Comparison of ENCODE assay signal across 16 mouse cellular contexts in genomic region chr15:22548711-22549271, GRCm38 (mm10). TPM values are rescaled to one million over a fixed set of nuclear protein-coding genes. Genes with fewer than 3 reads are reported as not detected.
DNase-seq lines count a peak whose midpoint lies in the region; ATAC-seq and TF ChIP-seq lines count a peak whose summit lies in the region.
"Had no signal": no experiment of that assay in that cellular context is flagged by ENCODE, and none has a peak within 500 bp of the region (broad histone marks: within the 10 kb centered on the region; RNA-seq: fewer than 3 reads in every experiment).

Gene Cdh18, plus strand, starts transcription at chr15:22549022.

- TF ChIP-seq POLR2A in brain, embryonic 14.5 days (IDR thresholded peaks at IDR 0.05; ENCODE audit: borderline replicate concordance, extremely low read depth, insufficient read depth, insufficient read length, poor library complexity, severe bottlenecking): no peak

- intact Hi-C loops in heart, postnatal 10 days (cut with DNase I): no loop called here

- H3K4me1 ChIP-seq in hindbrain, embryonic 15.5 days (replicated peaks): no peaks in the 10 kb centered on the region
- no peaks in the 10 kb centered on the region for H3K4me1 ChIP-seq in midbrain, embryonic 13.5 days (replicated peaks)
- H3K4me1 ChIP-seq: heart, embryonic 15.5 days; limb, embryonic 12.5 days had no signal

- peak; percentile 45; the same call in 1 of the 2 replicates for ATAC-seq in hindbrain, embryonic 15.5 days (ENCODE audit: low FRiP score, low read depth)
- 0 out of 2 replicates have a peak, but pooled peaks have one; percentile 48 for ATAC-seq in midbrain, embryonic 13.5 days
- ATAC-seq: CD4-positive, CD25-positive, alpha-beta regulatory T cell, adult 4 months had no signal

- WGBS in hindbrain, embryonic 15.5 days: 45% methylated on average over 5 of the region's 5 CpGs
- 39% methylated on average over 5 of the region's 5 CpGs for WGBS in midbrain, embryonic 13.5 days

- no peak for DNase-seq in layer of hippocampus, adult 18-20 months (ENCODE audit: low spot score in 2 of 2)
- DNase-seq in layer of hippocampus, adult 11-12 months (ENCODE audit: low spot score): no peak
- DNase-seq in brain, embryonic 14.5 days (ENCODE audit: low read depth): peak; percentile 38
- DNase-seq in adrenal gland, adult (ENCODE audit: inconsistent age in 2 of 2, low spot score in 1 of 2): no peak
- no peak for DNase-seq in heart, postnatal 10 days
- DNase-seq: adrenal gland, postnatal 36 days; cerebellum, adult 18-20 months; heart, adult 11 months; thymus, postnatal 25 days had no signal

- no peaks in the 10 kb centered on the region for H3K9me3 ChIP-seq in hindbrain, embryonic 15.5 days
- no peaks in the 10 kb centered on the region for H3K9me3 ChIP-seq in midbrain, embryonic 13.5 days
- H3K9me3 ChIP-seq: heart, embryonic 15.5 days; limb, embryonic 12.5 days had no signal

- peak within 1 kb of the TSS; percentile 18 for H3K4me3 ChIP-seq in hindbrain, embryonic 15.5 days
- no peak within 1 kb of the TSS for H3K4me3 ChIP-seq in midbrain, embryonic 13.5 days (replicated peaks)
- H3K4me3 ChIP-seq: heart, embryonic 15.5 days; limb, embryonic 12.5 days had no signal

- TF ChIP-seq CTCF in brain, embryonic 14.5 days (IDR thresholded peaks at IDR 0.05; ENCODE audit: borderline replicate concordance, extremely low read depth, insufficient read depth, insufficient read length): no peak

- H3K27me3 ChIP-seq in hindbrain, embryonic 15.5 days: no peaks in the 10 kb centered on the region
- no peaks in the 10 kb centered on the region for H3K27me3 ChIP-seq in midbrain, embryonic 13.5 days
- H3K27me3 ChIP-seq: heart, embryonic 15.5 days; limb, embryonic 12.5 days had no signal

- peak within 1 kb of the TSS; percentile 59 for H3K27ac ChIP-seq in hindbrain, embryonic 15.5 days (replicated peaks)
- H3K27ac ChIP-seq in midbrain, embryonic 13.5 days: peak within 1 kb of the TSS; percentile 25; the same call in 1 of the 2 replicates
- H3K27ac ChIP-seq: heart, embryonic 15.5 days; kidney, postnatal 0 days; limb, embryonic 12.5 days; macrophage had no signal

- H3K36me3 ChIP-seq in hindbrain, embryonic 15.5 days: no peaks in the 10 kb centered on the region
- no peaks in the 10 kb centered on the region for H3K36me3 ChIP-seq in midbrain, embryonic 13.5 days
- H3K36me3 ChIP-seq: heart, embryonic 15.5 days; limb, embryonic 12.5 days had no signal

- peak within 1 kb of the TSS; percentile 37 for H3K4me2 ChIP-seq in hindbrain, embryonic 15.5 days
- 0 out of 2 replicates have a peak within 1 kb of the TSS, but pooled peaks have one; percentile 8 for H3K4me2 ChIP-seq in midbrain, embryonic 13.5 days (replicated peaks)
- H3K4me2 ChIP-seq: heart, embryonic 15.5 days; limb, embryonic 12.5 days had no signal

- 0 out of 2 replicates have a peak within 1 kb of the TSS, but pooled peaks have one; percentile 17 for H3K9ac ChIP-seq in hindbrain, embryonic 15.5 days
- no peak within 1 kb of the TSS for H3K9ac ChIP-seq in midbrain, embryonic 13.5 days (replicated peaks)
- H3K9ac ChIP-seq: heart, embryonic 15.5 days; limb, embryonic 12.5 days had no signal

RNA-seq across cellular contexts. Expression of gene Cdh18, which starts in this region (rescaled TPM):
- total RNA-seq in layer of hippocampus, adult 18-20 months (2021): 10 to 100 TPM; 11.5 to 12.4 TPM
- polyA plus RNA-seq in brain, embryonic 14.5 days (2012; rRNA removed): 3.0 and 7.3 TPM in 2 replicates
- 10.7 and 11.4 TPM in 2 replicates for polyA plus RNA-seq in hindbrain, embryonic 15.5 days (2015; fragmentation: Nextera tagmentation; extraction: Ambion mirVana)
- polyA plus RNA-seq in midbrain, embryonic 13.5 days (2015; fragmentation: Nextera tagmentation; extraction: Ambion mirVana): 4.3 and 4.7 TPM in 2 replicates
- under 1 TPM; 0.12 to 0.20 TPM for total RNA-seq in heart, postnatal 10 days (2021)
- polyA plus RNA-seq: CD4-positive, CD25-positive, alpha-beta regulatory T cell, adult 4 months; macrophage had no signal

Comparison
In these comparisons a context has a peak if more than half of its experiments do, and no peak if none do; other contexts are left out.
1. RNA of gene Cdh18 (total RNA-seq): 11.5 to 12.4 TPM in layer of hippocampus, adult 18-20 months; 0.12 to 0.20 TPM in heart, postnatal 10 days; every median in the first group is over 10 times any median in the second.